Mouse (Mus musculus) Patski (cell line): ENCODE results near the gene Maf. TPM values are rescaled to one million over a fixed set of nuclear protein-coding genes. Genes with fewer than 3 reads are reported as not detected.

Experiments
- ATAC-seq: fragments of 100-300 bp; one replicate; pipeline ENCODE4 v1.8.0; 2021
- CTCF ChIA-PET: fragments of 350-600 bp; sonication (Branson Sonifier 250); formaldehyde crosslinking; loops from one replicate; lab custom pipeline; 2022; ENCODE audit warnings: inconsistent platforms; lab: Charles Lee
- POLR2A ChIA-PET: fragments of 350-600 bp; sonication (Branson Sonifier 250); formaldehyde crosslinking; loops from one replicate; lab custom pipeline; 2022; ENCODE audit warnings: antibody characterized with exemption, inconsistent platforms; lab: Charles Lee
- DNase-seq: peaks from one replicate; pipeline ENCODE4 v3.0.0-alpha.2; 2011; ENCODE audit warnings: low read depth, low spot score
- H3K27me3 ChIP-seq: fragments of 371-371 bp; one replicate; pipeline ENCODE4 v1.5.1; 2021
- CTCF ChIP-seq: fragments of 100-300 bp; IDR thresholded peaks from one replicate; pipeline ENCODE4 v1.5.1; 2021
- in situ Hi-C: fragments of 300-500 bp; cut with MboI; formaldehyde crosslinking; loops from 3 replicates; pipeline ENCODE4 v1.11.1; 2018; ENCODE audit warnings: low pct_unique_long_range_greater_than_20kb, mixed read lengths
- polyA plus RNA-seq: library from polyadenylated mRNA; unstranded; gene quantifications from one replicate; pipeline ENCODE4 v1.2.3, GENCODE M21; 2021

The Maf gene
- polyA plus RNA-seq, 1 experiment from 2014 or later, result 37.7 TPM

- H3K27me3 ChIP-seq, result no peaks in the 10 kb centered on the region
- CTCF ChIA-PET, result interaction anchor here (1.1 kb wide), 1 partner anchor 437 kb away, joined by 3 read pairs; no protein-coding TSS in a partner anchor
- TF ChIP-seq CTCF, result no peak
- in situ Hi-C loops, result loop anchor here (5.0 to 10.0 kb wide), 6 partner anchors 155 to 1170 kb away; no protein-coding TSS in a partner anchor
- DNase-seq, result no peak
- ATAC-seq, result peak; percentile 73
- POLR2A ChIA-PET, result interaction anchor here (0.5 to 1.6 kb wide), 2 partner anchors 38 to 54 kb away, joined by 3 read pairs; no protein-coding TSS in a partner anchor
Observed at GRCm38 (mm10) chr8:115706861-115707730, 498 bp downstream of the Maf start.

- TF ChIP-seq CTCF, result no peak
- CTCF ChIA-PET, result interaction anchor here (1.1 kb wide), 2 partner anchors 303 to 438 kb away, joined by 3 to 4 read pairs; no protein-coding TSS in a partner anchor
- POLR2A ChIA-PET, result interaction anchor here (0.5 to 1.6 kb wide), 4 partner anchors 39 to 659 kb away, joined by 3 to 4 read pairs (median 3); no protein-coding TSS in a partner anchor
- ATAC-seq, result peak; percentile 12
- in situ Hi-C loops, result loop anchor here (5.0 to 10.0 kb wide), 6 partner anchors 154 to 1169 kb away; no protein-coding TSS in a partner anchor
- no peak for DNase-seq
- no peaks in the 10 kb centered on the region for H3K27me3 ChIP-seq
Observed at GRCm38 (mm10) chr8:115706411-115706860, 1.2 kb downstream of the Maf start.

GRCm38 (mm10) chr8:115705591-115706110 is 1.9 kb downstream of the Maf start:
- CTCF ChIA-PET, result interaction anchor here (1.0 to 1.3 kb wide), 6 partner anchors 166 to 934 kb away, joined by 3 to 4 read pairs (median 4); no protein-coding TSS in a partner anchor
- H3K27me3 ChIP-seq, result no peaks in the 10 kb centered on the region
- POLR2A ChIA-PET, result interaction anchor here (0.5 to 0.6 kb wide), 4 partner anchors 190 to 660 kb away, joined by 3 to 5 read pairs (median 4); no protein-coding TSS in a partner anchor
- in situ Hi-C loops, result loop anchor here (5.0 to 10.0 kb wide), 6 partner anchors 153 to 1168 kb away; no protein-coding TSS in a partner anchor
- peak; percentile 65 for TF ChIP-seq CTCF
- no peak for DNase-seq
- ATAC-seq, result peak; percentile 45

- CTCF ChIA-PET, result interaction anchor here (1.0 kb wide), 1 partner anchor 286 kb away, joined by 3 read pairs; no protein-coding TSS in a partner anchor
- no peaks in the 10 kb centered on the region for H3K27me3 ChIP-seq
- in situ Hi-C loops, result loop anchor here (10.0 kb wide), 1 partner anchor 728 kb away; no protein-coding TSS in a partner anchor
- DNase-seq, result no peak
- POLR2A ChIA-PET, result interaction anchor here (0.7 kb wide), 1 partner anchor 300 kb away, joined by 3 read pairs; no protein-coding TSS in a partner anchor
- no peak for TF ChIP-seq CTCF
- no peak for ATAC-seq
Observed at GRCm38 (mm10) chr8:115703056-115703455, 4.5 kb downstream of the Maf start.

- TF ChIP-seq CTCF, result no peak
- ChIA-PET POLR2A (no interaction called here), CTCF (no interaction called here)
- DNase-seq, result no peak
- no peak for ATAC-seq
- H3K27me3 ChIP-seq, result no peaks in the 10 kb centered on the region
- in situ Hi-C loops, result loop anchor here (10.0 kb wide), 1 partner anchor 726 kb away; no protein-coding TSS in a partner anchor
Observed at GRCm38 (mm10) chr8:115701001-115701400, 6.6 kb downstream of the Maf start.

- CTCF ChIA-PET, result no interaction called here
- no peak for DNase-seq
- H3K27me3 ChIP-seq, result no peaks in the 10 kb centered on the region
- ATAC-seq, result no peak
- TF ChIP-seq CTCF, result no peak
- in situ Hi-C loops, result no loop called here
- POLR2A ChIA-PET, result no interaction called here
Observed at GRCm38 (mm10) chr8:115699151-115699550, 8.4 kb downstream of the Maf start.

GRCm38 (mm10) chr8:115697410-115697809 is 10.2 kb downstream of the Maf start:
- in situ Hi-C loops, result no loop called here
- no peaks in the 10 kb centered on the region for H3K27me3 ChIP-seq
- CTCF ChIA-PET, result no interaction called here
- POLR2A ChIA-PET, result interaction anchor here (0.5 to 1.0 kb wide), 2 partner anchors 11 to 193 kb away, joined by 3 to 4 read pairs; no protein-coding TSS in a partner anchor
- DNase-seq, result no peak
- no peak for ATAC-seq
- TF ChIP-seq CTCF, result no peak

GRCm38 (mm10) chr8:115696661-115697060 is 10.9 kb downstream of the Maf start:
- ChIA-PET CTCF (interaction anchor here (1.2 kb wide), 1 partner anchor 20 kb away, joined by 3 read pairs; no protein-coding TSS in a partner anchor), POLR2A (interaction anchor here (1.0 kb wide), 1 partner anchor 10 kb away, joined by 3 read pairs; no protein-coding TSS in a partner anchor)
- DNase-seq (no peak), ATAC-seq (no peak)
- in situ Hi-C loops, result no loop called here
- no peaks in the 10 kb centered on the region for H3K27me3 ChIP-seq
- TF ChIP-seq CTCF, result no peak

GRCm38 (mm10) chr8:115687349-115687748 is 20.2 kb downstream of the Maf start:
- DNase-seq (no peak), ATAC-seq (no peak)
- no peaks in the 10 kb centered on the region for H3K27me3 ChIP-seq
- POLR2A ChIA-PET, result interaction anchor here (0.6 to 0.7 kb wide), 2 partner anchors 452 to 1217 kb away, joined by 3 read pairs; no protein-coding TSS in a partner anchor
- CTCF ChIA-PET, result interaction anchor here (1.2 kb wide), 1 partner anchor 8 kb away, joined by 3 read pairs; no protein-coding TSS in a partner anchor
- TF ChIP-seq CTCF, result no peak
- in situ Hi-C loops, result no loop called here

GRCm38 (mm10) chr8:115683309-115683708 is 24.3 kb downstream of the Maf start:
- POLR2A ChIA-PET, result no interaction called here
- CTCF ChIA-PET, result no interaction called here
- H3K27me3 ChIP-seq, result no peaks in the 10 kb centered on the region
- in situ Hi-C loops, result no loop called here
- ATAC-seq, result no peak
- DNase-seq, result no peak
- no peak for TF ChIP-seq CTCF
